Mouse (Mus musculus) E14TG2a.4 (cell line): ENCODE data around the gene Golga2.

Experiments
- CTCF ChIP-seq: conservative IDR thresholded peaks from 2 replicates; pipeline ENCODE4 v1.5.1; 2014; ENCODE audit warnings: low read length
- NANOG ChIP-seq: IDR thresholded peaks from 2 replicates; pipeline ENCODE4 v1.6.1; 2014; ENCODE audit warnings: borderline replicate concordance, low read length, mixed read lengths
- POU5F1 ChIP-seq: IDR thresholded peaks from 2 replicates; pipeline ENCODE4 v1.6.1; 2014; ENCODE audit warnings: low read length, borderline replicate concordance

DNA sequence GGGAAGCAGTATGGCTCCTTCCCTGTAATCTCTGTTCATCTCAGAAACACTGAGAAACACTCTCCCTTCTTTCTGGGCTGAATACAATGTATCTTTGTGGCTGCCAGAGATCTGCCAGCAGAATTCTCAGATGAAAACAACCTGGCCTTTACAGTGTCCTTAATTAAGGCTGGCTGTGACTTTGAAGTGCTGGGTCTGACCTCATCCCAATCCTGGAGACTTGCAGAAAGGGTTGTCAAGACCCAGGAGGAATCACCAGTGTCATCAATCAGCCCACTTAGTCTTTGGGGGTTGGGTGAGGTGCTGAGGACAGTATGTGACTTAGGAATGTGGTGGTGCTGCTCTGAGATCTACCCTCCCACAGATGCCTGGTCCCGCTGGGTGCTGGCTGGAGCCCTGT, 33.8 kb upstream of the Golga2 start:
- TF ChIP-seq CTCF (no peak), NANOG (no peak), POU5F1 (no peak)
